Mouse (Mus musculus) cortical plate, adult 2 months (tissue): Measurements from ENCODE around the gene Olfr16. TPM values are rescaled to one million over a fixed set of nuclear protein-coding genes. Genes with fewer than 3 reads are reported as not detected.

Experiments
- H3K27ac ChIP-seq: fragments of 200-500 bp; 2 replicates; pipeline ENCODE4 v1.5.1; 2012; ENCODE audit warnings: low read length, control low read depth, inconsistent platforms; ENCODE audit not compliant: insufficient read depth
- H3K4me1 ChIP-seq: fragments of 200-500 bp; 2 replicates; pipeline ENCODE4 v1.6.1; 2011; ENCODE audit warnings: low read length; ENCODE audit not compliant: control insufficient read depth, insufficient read depth
- H3K4me3 ChIP-seq: fragments of 200-500 bp; 2 replicates; pipeline ENCODE4 v1.5.1; 2011; ENCODE audit warnings: mild to moderate bottlenecking, low read length, control low read depth; ENCODE audit not compliant: insufficient read depth
- CTCF ChIP-seq: fragments of 200-500 bp; IDR thresholded peaks from 2 replicates; pipeline ENCODE4 v1.5.1; 2011; ENCODE audit warnings: mild to moderate bottlenecking, control low read depth, low read length; ENCODE audit not compliant: insufficient read depth; ENCODE audit errors: extremely low read depth
- POLR2A ChIP-seq: fragments of 200-500 bp; IDR thresholded peaks from 2 replicates; pipeline ENCODE4 v1.6.1; 2011; ENCODE audit warnings: mild to moderate bottlenecking, low read length, control low read depth; ENCODE audit not compliant: insufficient read depth; ENCODE audit errors: extremely low read depth
- polyA plus RNA-seq: library from polyadenylated mRNA; depleted of rRNA; stranded (reverse); fragments of >200 nt; gene quantifications from 2 replicates; pipeline ENCODE4 v1.2.3, GENCODE M21; 2012; rRNA removed

Olfr16 gene
- polyA plus RNA-seq, result not detected in 2 replicates

GRCm38 (mm10) chr1:172950160-172950559 lies at the start of gene Olfr16:
Gene Olfr16, plus strand, starts transcription at chr1:172950409.
- Histone ChIP-seq H3K4me3 (no peak within 1 kb of the TSS), H3K4me1 (no peaks in the 10 kb centered on the region), H3K27ac (no peak within 1 kb of the TSS)
- TF ChIP-seq POLR2A (no peak), CTCF (no peak)

GRCm38 (mm10) chr1:172903313-172903712 lies 46.9 kb upstream of the Olfr16 start:
- no peak for TF ChIP-seq POLR2A
- no peak for TF ChIP-seq CTCF
- Histone ChIP-seq H3K27ac (no peak overlapping the region), H3K4me3 (no peak overlapping the region), H3K4me1 (no peaks in the 10 kb centered on the region)

GRCm38 (mm10) chr1:172917115-172917514 lies 33.1 kb upstream of the Olfr16 start:
- H3K27ac ChIP-seq, result no peak overlapping the region
- TF ChIP-seq POLR2A (no peak), CTCF (no peak)
- no peaks in the 10 kb centered on the region for H3K4me1 ChIP-seq
- H3K4me3 ChIP-seq, result no peak overlapping the region

- TF ChIP-seq POLR2A, result no peak
- TF ChIP-seq CTCF, result no peak
- H3K4me3 ChIP-seq, result no peak overlapping the region
These were observed 31.8 kb upstream of the Olfr16 start for GRCm38 (mm10) chr1:172918450-172918849.

GRCm38 (mm10) chr1:172932197-172932596 lies 18.0 kb upstream of the Olfr16 start:
- Histone ChIP-seq H3K4me1 (no peaks in the 10 kb centered on the region), H3K4me3 (no peak overlapping the region), H3K27ac (no peak overlapping the region)
- TF ChIP-seq CTCF (no peak), POLR2A (no peak)

More at GRCm38 (mm10) chr1:172918450-172918849, 31.8 kb upstream of the Olfr16 start:
- Histone ChIP-seq H3K4me1 (no peaks in the 10 kb centered on the region), H3K27ac (no peak overlapping the region)

- TF ChIP-seq POLR2A (no peak), CTCF (no peak)
- Histone ChIP-seq H3K4me3 (no peak overlapping the region), H3K27ac (no peak overlapping the region), H3K4me1 (no peaks in the 10 kb centered on the region)
These were observed 1.0 kb downstream of the Olfr16 start for GRCm38 (mm10) chr1:172951171-172951720.

- Histone ChIP-seq H3K27ac (no peak overlapping the region), H3K4me3 (no peak overlapping the region), H3K4me1 (no peaks in the 10 kb centered on the region)
- TF ChIP-seq POLR2A (no peak), CTCF (no peak)
These were observed 5.2 kb downstream of the Olfr16 start for GRCm38 (mm10) chr1:172955376-172955775.

- no peak overlapping the region for H3K27ac ChIP-seq
- H3K4me3 ChIP-seq, result no peak overlapping the region
- TF ChIP-seq POLR2A (no peak), CTCF (no peak)
- no peaks in the 10 kb centered on the region for H3K4me1 ChIP-seq
These were observed 10.2 kb downstream of the Olfr16 start for GRCm38 (mm10) chr1:172960452-172960851.

- H3K4me3 ChIP-seq, result no peak overlapping the region
- H3K4me1 ChIP-seq, result no peaks in the 10 kb centered on the region
- H3K27ac ChIP-seq, result no peak overlapping the region
- TF ChIP-seq CTCF, result no peak
These were observed 39.8 kb downstream of the Olfr16 start for GRCm38 (mm10) chr1:172989794-172990634.

GRCm38 (mm10) chr1:172990635-172991009 lies 40.4 kb downstream of the Olfr16 start:
- Histone ChIP-seq H3K4me3 (no peak overlapping the region), H3K27ac (no peak overlapping the region), H3K4me1 (no peaks in the 10 kb centered on the region)
- no peak for TF ChIP-seq POLR2A
- TF ChIP-seq CTCF, result no peak

Other genes starting within 250 kb of the Olfr16 start
- not detected in 2 replicates for gene Apcs, start 55.4 kb upstream of the Olfr16 start, polyA plus RNA-seq
- not detected in 2 replicates for gene Olfr1408, start 187.0 kb downstream of the Olfr16 start, polyA plus RNA-seq
- gene Olfr1406, start 240.2 kb downstream of the Olfr16 start, polyA plus RNA-seq, result not detected in 2 replicates
- gene Olfr218, start 247.4 kb downstream of the Olfr16 start, polyA plus RNA-seq, result not detected in 2 replicates